Mouse (Mus musculus): ENCODE results near the gene Mgat4a. TPM values are rescaled to one million over a fixed set of nuclear protein-coding genes. Genes with fewer than 3 reads are reported as not detected.

The Mgat4a gene
- total RNA-seq, 2 experiments from 2014 or later: 9.7 to 11.4 TPM

Other genes starting within 250 kb of the Mgat4a start
- 10 to 100 TPM; 18.4 to 23.5 TPM for gene Inpp4a, start 241.2 kb downstream of the Mgat4a start, total RNA-seq (2021)
- 100 to 1,000 TPM in 1 of 2 experiments, 10 to 100 TPM in 1; 85.2 to 102 TPM for gene Coa5, start 110.9 kb downstream of the Mgat4a start, total RNA-seq (2021)
- gene Unc50, start 110.9 kb downstream of the Mgat4a start, total RNA-seq (2021): 10 to 100 TPM; 60.7 to 62.2 TPM
- 1 to 10 TPM; 2.9 TPM for gene 2010300C02Rik, start 179.1 kb upstream of the Mgat4a start, total RNA-seq (2021)

Measured in adrenal gland, postnatal 10 days (tissue).